Mouse (Mus musculus) heart, embryonic 13.5 days (tissue): ENCODE results near the gene Pgrmc1. TPM values are rescaled to one million over a fixed set of nuclear protein-coding genes. Genes with fewer than 3 reads are reported as not detected.
A peak's percentile ranks its signal among the peaks of the same experiment; 100 is the strongest.
"Not testable (repeated sequence)": the region's sequence is repeated elsewhere in the genome, so short reads cannot be mapped to it uniquely, and the experiment has no call there.

Experiments used
- ATAC-seq: fragments of 200-750 bp; cut with Nextera tagmentation; 2 replicates; pipeline ENCODE4 v1.8.0; 2017; ENCODE audit warnings: moderate TSS enrichment; ENCODE audit not compliant: insufficient number of reproducible peaks, low FRiP score, low TSS enrichment; ENCODE audit errors: extremely low read depth
- H3K27ac ChIP-seq: fragments of 300-500 bp; sonication (generic); replicated peaks from 2 replicates; pipeline ENCODE4 v1.5.1; 2015; ENCODE audit warnings: moderate library complexity, mild to moderate bottlenecking, inconsistent platforms
- H3K27me3 ChIP-seq: fragments of 300-500 bp; sonication (generic); replicated peaks from 2 replicates; pipeline ENCODE4 v1.6.1; 2015; ENCODE audit warnings: mild to moderate bottlenecking, inconsistent platforms
- H3K36me3 ChIP-seq: fragments of 300-500 bp; sonication (generic); 2 replicates; pipeline ENCODE4 v1.6.1; 2015; ENCODE audit warnings: mild to moderate bottlenecking, inconsistent platforms
- H3K4me1 ChIP-seq: fragments of 300-500 bp; sonication (generic); 2 replicates; pipeline ENCODE4 v1.6.1; 2015; ENCODE audit warnings: inconsistent platforms
- H3K4me2 ChIP-seq: fragments of 300-500 bp; sonication (generic); 2 replicates; pipeline ENCODE4 v1.6.1; 2015; ENCODE audit warnings: inconsistent platforms, mild to moderate bottlenecking, moderate library complexity
- H3K4me3 ChIP-seq: fragments of 300-500 bp; sonication (generic); 2 replicates; pipeline ENCODE4 v1.5.1; 2015; ENCODE audit warnings: moderate library complexity, mild to moderate bottlenecking, inconsistent platforms
- H3K9ac ChIP-seq: fragments of 300-500 bp; sonication (generic); 2 replicates; pipeline ENCODE4 v1.6.1; 2015; ENCODE audit warnings: inconsistent platforms, mild to moderate bottlenecking, moderate library complexity
- H3K9me3 ChIP-seq: fragments of 300-500 bp; sonication (generic); 2 replicates; pipeline ENCODE4 v1.6.1; 2016; ENCODE audit warnings: inconsistent platforms
- WGBS: fragments of 180-500 bp; shearing (Covaris S2); methylation state at CpG from one replicate; pipeline ENCODE4 v1.1.7; 2015; ENCODE audit warnings: mixed read lengths; 5-methylcytosine and 5-hydroxymethylcytosine counted together
- polyA plus RNA-seq: library from polyadenylated mRNA; unstranded; fragments of >200 nt; fragmentation: Nextera tagmentation; extraction: Ambion mirVana; gene quantifications from 2 replicates; pipeline ENCODE4 v1.2.1, GENCODE M21; 2015

Pgrmc1 gene
- polyA plus RNA-seq = 123 and 137 TPM in 2 replicates

- peak within 1 kb of the TSS; percentile 82 for H3K27ac ChIP-seq
- H3K27me3 ChIP-seq = no peaks in the 10 kb centered on the region
- peak within 1 kb of the TSS; percentile 92 for H3K9ac ChIP-seq
- peaks cover 7% of the 10 kb centered on the region for H3K36me3 ChIP-seq
- peaks cover 11% of the 10 kb centered on the region; the same call in 1 of the 2 replicates for H3K4me1 ChIP-seq
- WGBS = 16% methylated on average over 40 of the region's 45 CpGs
- peak; percentile 85 for ATAC-seq
- peak within 1 kb of the TSS; percentile 74 for H3K4me3 ChIP-seq
- H3K4me2 ChIP-seq = peak within 1 kb of the TSS; percentile 68
- H3K9me3 ChIP-seq = no peaks in the 10 kb centered on the region
These were observed at the start of gene Pgrmc1 for GRCm38 (mm10) chrX:36597707-36598389. Gene Pgrmc1, plus strand, starts transcription at chrX:36598206.

- Histone ChIP-seq H3K9me3 (0 out of 2 replicates have a peak, but pooled peaks cover 2% of the 10 kb centered on the region), H3K4me2 (no peak overlapping the region), H3K36me3 (no peaks in the 10 kb centered on the region), H3K27me3 (no peaks in the 10 kb centered on the region), H3K4me1 (peaks cover 6% of the 10 kb centered on the region; the same call in 1 of the 2 replicates), H3K27ac (no peak overlapping the region), H3K9ac (no peak overlapping the region), H3K4me3 (no peak overlapping the region)
- ATAC-seq = no peak
- 70% methylated on average over 5 of the region's 5 CpGs for WGBS
These were observed 49.2 kb upstream of the Pgrmc1 start for GRCm38 (mm10) chrX:36548798-36549197.

GRCm38 (mm10) chrX:36550906-36551305 lies 47.1 kb upstream of the Pgrmc1 start:
- Histone ChIP-seq H3K9ac (no peak overlapping the region), H3K4me2 (peak overlapping the region; percentile 28; the same call in 1 of the 2 replicates), H3K4me3 (no peak overlapping the region), H3K27me3 (no peaks in the 10 kb centered on the region), H3K27ac (peak overlapping the region; percentile 76), H3K9me3 (0 out of 2 replicates have a peak, but pooled peaks cover 2% of the 10 kb centered on the region), H3K4me1 (peaks cover 6% of the 10 kb centered on the region; the same call in 1 of the 2 replicates), H3K36me3 (no peaks in the 10 kb centered on the region)
- ATAC-seq = no peak; the same call in 1 of the 2 replicates
- 19% methylated on average over 5 of the region's 5 CpGs for WGBS

GRCm38 (mm10) chrX:36551351-36551750 lies 46.7 kb upstream of the Pgrmc1 start:
- WGBS = 29% methylated on average over 6 of the region's 6 CpGs
- Histone ChIP-seq H3K36me3 (no peaks in the 10 kb centered on the region), H3K27ac (peak overlapping the region; percentile 76), H3K27me3 (no peaks in the 10 kb centered on the region), H3K4me3 (no peak overlapping the region), H3K9me3 (0 out of 2 replicates have a peak, but pooled peaks cover 2% of the 10 kb centered on the region), H3K9ac (no peak overlapping the region), H3K4me2 (peak overlapping the region; percentile 28), H3K4me1 (peaks cover 6% of the 10 kb centered on the region; the same call in 1 of the 2 replicates)
- no peak for ATAC-seq

GRCm38 (mm10) chrX:36552055-36552587 lies 45.9 kb upstream of the Pgrmc1 start:
- Histone ChIP-seq H3K4me1 (peaks cover 6% of the 10 kb centered on the region; the same call in 1 of the 2 replicates), H3K9me3 (0 out of 2 replicates have a peak, but pooled peaks cover 2% of the 10 kb centered on the region), H3K4me3 (no peak overlapping the region), H3K9ac (no peak overlapping the region), H3K4me2 (peak overlapping the region; percentile 28), H3K36me3 (no peaks in the 10 kb centered on the region), H3K27ac (peak overlapping the region; percentile 76; the same call in 1 of the 2 replicates), H3K27me3 (no peaks in the 10 kb centered on the region)
- WGBS = 23% methylated on average over 5 of the region's 5 CpGs
- no peak for ATAC-seq

- Histone ChIP-seq H3K4me1 (peaks cover 6% of the 10 kb centered on the region; the same call in 1 of the 2 replicates), H3K36me3 (no peaks in the 10 kb centered on the region), H3K4me2 (no peak overlapping the region), H3K9me3 (0 out of 2 replicates have a peak, but pooled peaks cover 2% of the 10 kb centered on the region), H3K27ac (no peak overlapping the region), H3K27me3 (no peaks in the 10 kb centered on the region), H3K4me3 (no peak overlapping the region), H3K9ac (no peak overlapping the region)
- WGBS = 72% methylated on average over 3 of the region's 3 CpGs
- no peak for ATAC-seq
These were observed 45.3 kb upstream of the Pgrmc1 start for GRCm38 (mm10) chrX:36552715-36553114.

- ATAC-seq, H3K4me1 ChIP-seq: not testable (repeated sequence)
These were observed 42.8 kb upstream of the Pgrmc1 start for GRCm38 (mm10) chrX:36555196-36555595.

GRCm38 (mm10) chrX:36560170-36560569 lies 37.8 kb upstream of the Pgrmc1 start:
- Histone ChIP-seq H3K36me3 (no peaks in the 10 kb centered on the region), H3K9ac (no peak overlapping the region), H3K27me3 (no peaks in the 10 kb centered on the region), H3K27ac (no peak overlapping the region), H3K4me3 (no peak overlapping the region), H3K4me2 (no peak overlapping the region), H3K4me1 (no peaks in the 10 kb centered on the region), H3K9me3 (no peaks in the 10 kb centered on the region)
- ATAC-seq = no peak
- 77% methylated on average over 4 of the region's 4 CpGs for WGBS

More at GRCm38 (mm10) chrX:36555196-36555595, 42.8 kb upstream of the Pgrmc1 start:
- H3K27me3 ChIP-seq, H3K27ac ChIP-seq, H3K4me2 ChIP-seq, H3K9me3 ChIP-seq, H3K36me3 ChIP-seq, H3K9ac ChIP-seq, H3K4me3 ChIP-seq: not testable (repeated sequence)
- WGBS = 63% methylated on average over 2 of the region's 2 CpGs

- H3K9ac ChIP-seq = peak overlapping the region; percentile 64; the same call in 1 of the 2 replicates
- H3K4me3 ChIP-seq = peak overlapping the region; percentile 25; the same call in 1 of the 2 replicates
- no peak for ATAC-seq
- no peaks in the 10 kb centered on the region for H3K9me3 ChIP-seq
- H3K36me3 ChIP-seq = no peaks in the 10 kb centered on the region
- no peaks in the 10 kb centered on the region for H3K27me3 ChIP-seq
- 9% methylated on average over 7 of the region's 7 CpGs for WGBS
- H3K27ac ChIP-seq = no peak overlapping the region
- H3K4me2 ChIP-seq = peak overlapping the region; percentile 54
- H3K4me1 ChIP-seq = no peaks in the 10 kb centered on the region
These were observed 36.4 kb upstream of the Pgrmc1 start for GRCm38 (mm10) chrX:36561650-36562049.

- H3K27me3 ChIP-seq = no peaks in the 10 kb centered on the region
- no peaks in the 10 kb centered on the region for H3K36me3 ChIP-seq
- peak overlapping the region; percentile 54 for H3K4me2 ChIP-seq
- WGBS = 31% methylated on average over 3 of the region's 3 CpGs
- peak overlapping the region; percentile 64; the same call in 1 of the 2 replicates for H3K9ac ChIP-seq
- H3K4me1 ChIP-seq = no peaks in the 10 kb centered on the region
- peak overlapping the region; percentile 25; the same call in 1 of the 2 replicates for H3K4me3 ChIP-seq
- no peaks in the 10 kb centered on the region for H3K9me3 ChIP-seq
- no peak for ATAC-seq
- no peak overlapping the region for H3K27ac ChIP-seq
These were observed 35.9 kb upstream of the Pgrmc1 start for GRCm38 (mm10) chrX:36562079-36562478.

GRCm38 (mm10) chrX:36586629-36587303 lies 11.2 kb upstream of the Pgrmc1 start:
- no peaks in the 10 kb centered on the region for H3K9me3 ChIP-seq
- no peak overlapping the region for H3K4me3 ChIP-seq
- H3K9ac ChIP-seq = no peak overlapping the region
- H3K27me3 ChIP-seq = no peaks in the 10 kb centered on the region
- WGBS = 69% methylated on average over 1 of the region's 1 CpGs
- H3K36me3 ChIP-seq = no peaks in the 10 kb centered on the region
- no peaks in the 10 kb centered on the region for H3K4me1 ChIP-seq
- H3K27ac ChIP-seq = no peak overlapping the region
- H3K4me2 ChIP-seq = no peak overlapping the region
- no peak for ATAC-seq
